Mouse (Mus musculus) MEL (cell line): ENCODE measurements around the gene Gas2l2.

Experiments
- CTCF ChIP-seq, 3 experiments: IDR thresholded peaks in 2 of 3; conservative IDR thresholded peaks in 1 of 3; 2 replicates each; pipeline ENCODE4 v1.5.1; 2011 to 2012; ENCODE audit warnings: low read length in 3 of 3, low read depth in 2 of 3, mild to moderate bottlenecking in 2 of 3, improper control_type of control experiment in 1 of 3, inconsistent platforms in 1 of 3, mixed read lengths in 1 of 3, moderate library complexity in 1 of 3; ENCODE audit not compliant: control insufficient read depth in 1 of 3, insufficient read depth in 1 of 3, poor library complexity in 1 of 3, severe bottlenecking in 1 of 3
- EP300 ChIP-seq, 2 experiments: IDR thresholded peaks; 2 replicates each; pipeline ENCODE4 v1.6.1; 2011; ENCODE audit warnings: improper control_type of control experiment in 2 of 2, low read length in 2 of 2, low read depth in 1 of 2, mild to moderate bottlenecking in 1 of 2
- GATA1 ChIP-seq: IDR thresholded peaks from 2 replicates; pipeline ENCODE4 v1.6.1; 2011; ENCODE audit warnings: low read depth, low read length, improper control_type of control experiment
- JUND ChIP-seq: IDR thresholded peaks from 2 replicates; pipeline ENCODE4 v1.6.1; 2011; ENCODE audit warnings: low read depth, mild to moderate bottlenecking, improper control_type of control experiment, low read length
- MAFK ChIP-seq: IDR thresholded peaks from 2 replicates; pipeline ENCODE4 v1.6.1; 2011; ENCODE audit warnings: low read depth, mild to moderate bottlenecking, low read length, improper control_type of control experiment, borderline replicate concordance
- MYC ChIP-seq: IDR thresholded peaks from 2 replicates; pipeline ENCODE4 v1.6.1; 2011; ENCODE audit warnings: low read depth, mild to moderate bottlenecking, low read length, improper control_type of control experiment, moderate library complexity
- POLR2A ChIP-seq, 2 experiments: IDR thresholded peaks; 2 replicates each; pipeline ENCODE4 v1.6.1; 2011 to 2012; ENCODE audit warnings: low read length in 2 of 2, mild to moderate bottlenecking in 2 of 2, control low read depth in 1 of 2, improper control_type of control experiment in 1 of 2, low read depth in 1 of 2, moderate library complexity in 1 of 2; ENCODE audit not compliant: control insufficient read depth in 1 of 2, insufficient read depth in 1 of 2, poor library complexity in 1 of 2
- POLR2AphosphoS2 ChIP-seq: IDR thresholded peaks from 2 replicates; pipeline ENCODE4 v1.6.1; 2011; ENCODE audit warnings: low read length, improper control_type of control experiment
- RCOR1 ChIP-seq: IDR thresholded peaks from 2 replicates; pipeline ENCODE4 v1.6.1; 2012; ENCODE audit warnings: low read depth, mild to moderate bottlenecking, inconsistent platforms, low read length, improper control_type of control experiment
- USF2 ChIP-seq, 2 experiments: IDR thresholded peaks; 2 replicates each; pipeline ENCODE4 v1.6.1; 2011 to 2012; ENCODE audit warnings: improper control_type of control experiment in 2 of 2, low read length in 2 of 2, borderline replicate concordance in 1 of 2, inconsistent platforms in 1 of 2, low read depth in 1 of 2, mild to moderate bottlenecking in 1 of 2; ENCODE audit not compliant: insufficient read depth in 1 of 2

- TF ChIP-seq POLR2AphosphoS2 (no peak), POLR2A (IDR thresholded peaks at IDR 0.05; ENCODE audit: control insufficient read depth in 1 of 2, insufficient read depth in 1 of 2, low read depth in 1 of 2, low read length in 2 of 2, poor library complexity in 1 of 2) (no peak), EP300 (IDR thresholded peaks at IDR 0.05; ENCODE audit: low read depth in 1 of 2, low read length in 2 of 2) (no peak), RCOR1 (no peak), CTCF (IDR thresholded peaks at IDR 0.05 in 2 of 3, conservative IDR thresholded peaks at IDR 0.05 in 1 of 3; ENCODE audit: control insufficient read depth in 1 of 3, insufficient read depth in 1 of 3, low read depth in 2 of 3, low read length in 3 of 3, poor library complexity in 1 of 3, severe bottlenecking in 1 of 3) (no peak), GATA1 (no peak), JUND (no peak), MAFK (no peak), USF2 (IDR thresholded peaks at IDR 0.05; ENCODE audit: borderline replicate concordance in 1 of 2, insufficient read depth in 1 of 2, low read depth in 1 of 2, low read length in 2 of 2) (no peak), MYC (no peak)
These were observed 11.5 kb downstream of the Gas2l2 start for GRCm38 (mm10) chr11:83417708-83418107.
